Mouse (Mus musculus) neutrophil, adult 5-6 weeks (primary cell): Measurements from ENCODE around the gene Cilp. TPM values are rescaled to one million over a fixed set of nuclear protein-coding genes. Genes with fewer than 3 reads are reported as not detected.
"Not testable (repeated sequence)": the region's sequence is repeated elsewhere in the genome, so short reads cannot be mapped to it uniquely, and the experiment has no call there.

ENCODE experiments used
- ATAC-seq: fragments of 151-379, 151-347 bp; 2 replicates; pipeline ENCODE4 v1.8.0; 2017; ENCODE audit warnings: mild to moderate bottlenecking, moderate TSS enrichment; ENCODE audit not compliant: insufficient number of reproducible peaks, poor library complexity, low FRiP score, severe bottlenecking; ENCODE audit errors: extremely low read depth
- total RNA-seq: library from RNA; stranded (forward); fragments of 200-1000 nt; gene quantifications from 2 replicates; pipeline ENCODE4 v1.2.3, GENCODE M21; 2017

The Cilp gene
- total RNA-seq, 1 experiment from 2014 or later: not detected

DNA sequence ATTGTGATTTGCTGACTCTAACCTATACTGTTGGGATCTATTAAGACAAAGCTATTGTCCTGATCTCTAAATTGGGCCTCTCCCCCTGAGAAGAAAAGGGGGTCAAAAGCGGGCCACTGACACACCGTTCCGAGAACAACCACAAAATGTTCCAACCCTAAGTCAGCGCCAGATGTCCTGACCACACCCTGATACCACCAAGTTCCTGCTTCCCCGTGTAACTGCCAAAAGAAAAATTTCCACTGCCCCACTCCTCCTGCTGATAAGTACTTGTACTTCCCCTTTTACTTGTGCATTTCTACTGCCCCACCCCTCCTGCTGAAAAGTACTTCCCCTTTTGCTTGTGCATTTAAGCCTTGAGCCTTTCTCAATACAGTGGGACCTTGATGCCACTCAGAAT, 23.3 kb downstream of the Cilp start:
- ATAC-seq: not testable (repeated sequence)

DNA sequence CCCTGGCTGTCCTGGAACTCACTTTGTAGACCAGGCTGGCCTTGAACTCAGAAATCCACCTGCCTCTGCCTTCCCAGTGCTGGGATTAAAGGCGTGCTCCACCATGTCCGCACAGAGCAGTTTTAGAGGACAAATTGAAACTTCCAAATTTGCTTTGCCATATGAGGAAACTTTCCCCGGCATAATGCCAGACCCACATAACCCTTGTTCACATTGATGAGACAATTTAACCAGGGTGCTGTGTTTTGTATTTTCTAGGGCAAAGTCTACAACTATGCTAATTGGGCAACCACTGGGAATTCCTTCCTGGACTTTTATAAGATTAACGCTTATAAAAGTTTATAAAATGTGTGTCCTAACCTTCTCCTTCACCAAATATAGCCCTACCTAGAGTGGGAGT, 25.0 kb downstream of the Cilp start:
- ATAC-seq: no peak

DNA sequence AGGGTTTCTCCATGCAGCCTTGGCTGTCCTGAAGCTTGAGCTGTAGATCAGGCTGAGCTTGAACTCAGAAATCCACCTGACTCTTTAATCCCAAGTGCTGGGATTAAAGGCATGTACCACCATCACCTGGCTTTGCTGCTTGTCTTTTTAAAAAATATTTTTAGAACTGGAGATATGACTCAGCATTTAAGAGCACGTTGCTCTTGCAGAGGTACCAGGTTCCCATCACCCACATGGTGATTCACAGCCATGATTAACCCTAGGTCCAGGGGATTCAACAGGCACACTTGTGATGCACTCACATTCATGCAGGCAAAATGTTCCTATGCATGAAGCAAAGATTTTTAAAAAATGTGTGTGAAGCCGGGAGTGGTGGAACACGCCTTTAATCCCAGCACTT, 27.4 kb downstream of the Cilp start:
- ATAC-seq: no peak

DNA sequence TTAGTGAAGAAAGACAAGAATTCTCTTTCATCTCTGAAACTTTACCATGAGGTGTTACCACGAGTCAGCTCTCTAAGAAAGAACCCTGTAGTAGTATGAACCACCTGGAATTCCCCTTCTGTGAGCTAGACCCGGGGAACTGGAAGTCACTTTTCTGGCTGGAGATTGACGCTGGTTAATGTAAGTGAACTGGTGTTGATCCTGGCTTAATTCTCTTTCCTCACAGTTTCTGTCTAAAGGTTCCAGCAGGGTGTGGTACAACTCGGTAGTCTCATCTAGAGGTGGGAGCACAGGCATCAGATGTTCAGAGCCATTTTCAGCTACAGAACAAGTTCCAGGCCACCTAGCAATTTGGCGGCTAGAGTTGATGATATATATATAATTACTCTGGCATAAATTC, 28.1 kb downstream of the Cilp start:
- ATAC-seq: no peak

DNA sequence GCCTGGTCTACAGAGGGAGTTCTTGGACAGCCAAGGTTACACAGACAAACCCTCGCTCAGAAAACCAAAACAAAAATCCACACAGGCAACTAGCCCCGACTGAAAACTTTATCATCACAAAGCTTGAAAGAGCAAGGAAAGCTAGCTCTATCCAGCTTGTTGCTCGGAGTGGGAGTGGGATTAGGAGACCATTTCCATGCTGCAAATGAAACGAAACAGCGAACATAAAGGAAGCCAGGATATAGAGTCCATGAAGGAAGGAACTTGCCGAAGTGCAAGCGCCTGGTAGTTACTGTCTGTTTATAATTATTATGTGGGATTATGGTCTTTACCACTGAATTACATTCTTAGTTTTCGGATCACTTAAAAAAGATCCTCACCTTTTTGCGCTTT, 28.6 kb downstream of the Cilp start:
- ATAC-seq: no peak

DNA sequence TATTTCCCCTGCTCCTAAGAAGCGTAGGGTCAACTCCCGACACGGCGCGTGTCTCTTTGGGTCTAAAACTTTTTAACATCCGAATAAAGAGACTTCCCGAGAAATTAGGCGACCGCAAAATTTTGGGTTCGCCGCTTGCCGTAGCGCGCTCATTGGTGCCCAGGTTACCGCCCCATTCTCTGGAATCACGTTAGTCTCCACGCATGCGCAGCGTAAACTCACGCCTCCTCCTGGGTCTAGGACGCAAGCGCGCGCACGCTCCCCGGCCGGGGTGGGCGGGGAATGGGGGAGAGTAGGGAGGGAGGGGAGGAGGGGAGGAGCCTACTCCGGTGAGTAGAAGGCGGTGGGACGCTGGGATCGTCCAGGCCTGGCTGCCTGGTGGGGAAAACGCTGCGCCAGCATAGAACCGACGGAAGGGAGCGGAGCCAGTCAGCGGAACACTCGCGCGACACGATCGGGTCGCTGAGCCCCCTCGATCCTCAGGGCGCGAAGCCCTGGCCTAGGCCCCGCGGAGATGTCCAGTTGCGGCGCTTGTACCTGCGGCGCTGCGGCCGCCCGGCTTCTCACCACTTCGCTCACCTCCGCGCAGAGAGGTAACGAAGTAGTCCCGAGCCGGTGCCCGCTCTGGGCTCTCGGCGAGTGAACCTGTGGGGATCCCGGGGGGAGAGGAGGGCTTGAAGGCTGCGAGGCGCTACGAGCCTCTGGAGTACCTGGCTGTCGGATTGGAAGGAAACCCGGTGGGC, 29.2 kb downstream of the Cilp start, which contains the start of gene Clpx:
Clpx (plus strand) TSS at position 288 of the 743 bp plus-strand sequence.
- peak; percentile 93 for ATAC-seq

DNA sequence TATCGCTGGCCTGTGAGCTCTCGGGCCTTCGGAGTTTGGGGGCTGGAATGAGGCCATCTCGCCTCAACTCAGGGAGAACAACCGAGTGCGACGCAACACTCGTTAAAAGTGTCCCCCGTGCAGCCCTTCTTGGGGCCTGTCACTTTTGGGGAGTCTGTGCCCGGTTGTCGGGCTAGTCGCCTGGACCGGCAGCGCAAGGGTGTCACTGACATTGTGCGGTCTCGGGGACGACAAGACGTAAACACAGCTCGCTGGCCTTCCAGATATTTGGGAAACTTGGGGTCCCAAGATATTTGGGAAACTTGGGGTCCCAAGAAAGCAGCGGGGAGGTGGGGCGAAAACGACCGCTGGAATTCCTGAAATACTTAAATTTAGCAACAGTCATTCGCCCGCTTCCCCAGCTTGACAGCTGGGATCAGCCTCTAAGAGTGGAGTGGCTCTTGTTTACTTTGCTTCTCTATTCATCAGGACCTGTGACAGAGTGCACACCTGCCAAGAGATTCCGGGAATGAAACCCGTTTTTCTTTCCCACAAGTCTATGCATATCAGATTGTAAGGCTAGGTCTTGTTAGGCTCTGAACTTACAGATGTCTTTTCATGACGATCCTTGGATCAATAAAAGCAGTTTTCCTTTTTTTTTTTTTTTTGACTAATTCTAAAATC, 29.9 kb downstream of the Cilp start:
- no peak for ATAC-seq

DNA sequence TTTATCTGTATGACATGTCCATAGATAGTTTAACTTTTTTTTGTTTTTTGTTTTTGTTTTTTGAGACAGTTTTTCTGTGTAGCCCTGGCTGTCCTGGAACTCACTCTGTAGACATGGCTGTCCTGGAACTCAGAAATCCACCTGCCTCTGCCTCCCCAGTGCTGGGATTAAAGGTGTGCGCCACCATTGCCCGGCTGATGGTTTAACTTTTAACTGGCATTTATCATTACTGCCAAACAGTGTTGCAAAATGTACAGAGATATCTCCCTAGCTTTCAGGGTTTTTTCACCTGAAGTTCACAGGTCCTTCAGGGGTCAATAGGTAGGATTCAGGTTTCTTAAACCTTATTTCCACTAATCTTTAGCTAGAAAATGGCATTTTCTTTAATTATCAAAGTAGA, 32.1 kb downstream of the Cilp start:
- no peak for ATAC-seq

DNA sequence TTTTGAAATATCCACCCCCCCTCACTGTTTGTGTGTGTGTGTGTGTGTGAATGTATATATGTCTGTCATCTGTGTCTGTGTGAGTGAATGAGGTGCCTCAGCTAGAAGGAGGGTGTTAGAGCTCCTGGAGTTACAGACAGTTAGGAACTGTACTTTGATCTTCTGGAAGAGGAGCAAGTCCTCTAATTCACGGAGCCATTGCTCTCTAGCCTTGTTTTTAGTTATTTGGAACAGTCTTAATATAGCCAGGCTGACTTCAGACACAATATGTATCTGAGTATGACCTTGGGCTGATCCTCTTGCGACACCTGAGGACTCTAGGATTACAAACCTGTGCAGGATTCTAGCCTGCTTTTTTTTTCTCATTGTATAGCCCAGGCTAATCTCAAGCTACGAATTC, 33.8 kb downstream of the Cilp start:
- ATAC-seq: no peak

DNA sequence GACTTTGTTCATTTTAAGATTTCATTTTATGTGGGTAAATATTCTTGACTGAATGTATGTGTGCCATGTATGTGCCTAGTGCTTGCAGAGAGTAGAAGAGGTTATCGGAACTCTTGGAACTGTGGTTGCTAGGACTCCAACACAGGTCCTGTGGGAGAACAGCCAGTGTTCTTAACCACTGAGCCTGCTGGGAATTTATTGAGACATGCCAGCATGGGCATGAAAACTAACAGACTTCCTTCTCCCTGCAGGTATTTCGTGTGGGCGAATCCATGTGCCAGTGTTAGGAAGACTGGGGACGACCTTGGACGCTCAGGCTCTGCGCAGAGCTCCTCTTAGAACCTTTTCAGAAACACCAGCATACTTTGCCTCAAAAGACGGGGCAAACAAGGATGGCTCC, 34.7 kb downstream of the Cilp start:
- no peak for ATAC-seq

DNA sequence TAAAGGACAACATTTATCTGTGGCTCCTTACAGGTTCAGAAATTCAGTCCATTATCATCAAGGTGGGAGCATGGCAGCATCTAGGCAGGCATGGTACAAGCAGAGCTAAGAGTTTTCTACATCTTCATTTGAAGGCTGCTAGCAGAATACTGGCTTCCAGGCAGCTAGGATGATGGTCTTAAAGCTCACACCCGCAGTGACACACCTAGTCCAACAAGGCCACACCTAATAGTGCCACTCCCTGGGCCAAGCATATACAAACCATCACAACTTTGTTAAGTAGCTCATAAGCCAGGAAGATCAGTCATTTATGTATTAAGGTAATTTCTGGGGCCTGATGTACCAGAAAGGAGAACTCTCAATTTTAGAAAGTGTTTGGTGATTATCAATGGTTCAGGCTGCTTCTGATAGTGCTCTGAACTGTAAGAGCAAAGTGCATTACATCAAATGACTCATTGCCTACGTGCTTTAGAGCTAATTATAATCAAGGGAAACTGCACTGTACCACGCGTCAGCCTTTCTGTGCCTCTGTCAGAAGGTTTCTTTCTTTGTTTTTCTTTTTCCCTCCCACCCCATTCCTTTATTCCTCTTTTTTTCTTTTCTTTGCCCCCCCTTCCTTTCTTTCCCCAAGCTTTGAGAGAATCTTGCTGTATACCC, 37.5 kb downstream of the Cilp start:
- ATAC-seq: no peak

DNA sequence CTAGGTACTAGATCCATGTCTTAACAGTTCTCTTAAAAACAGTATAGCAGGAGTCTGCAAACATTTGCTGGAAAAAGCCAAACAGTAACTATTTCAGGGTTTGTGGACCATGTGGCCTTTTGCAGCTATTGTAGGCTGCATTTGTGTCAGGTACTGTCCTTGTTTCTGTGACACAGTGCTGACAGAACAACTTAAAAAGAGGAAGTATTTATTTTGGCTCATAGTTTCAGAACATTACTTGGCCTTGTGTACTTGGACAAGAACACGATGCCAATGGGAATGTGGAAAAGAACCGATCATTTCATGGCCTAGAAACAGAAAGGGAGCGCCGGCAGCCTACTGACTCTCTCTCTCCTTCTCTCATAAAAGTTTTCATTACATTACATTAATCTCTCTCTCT, 38.6 kb downstream of the Cilp start:
- ATAC-seq: no peak

DNA sequence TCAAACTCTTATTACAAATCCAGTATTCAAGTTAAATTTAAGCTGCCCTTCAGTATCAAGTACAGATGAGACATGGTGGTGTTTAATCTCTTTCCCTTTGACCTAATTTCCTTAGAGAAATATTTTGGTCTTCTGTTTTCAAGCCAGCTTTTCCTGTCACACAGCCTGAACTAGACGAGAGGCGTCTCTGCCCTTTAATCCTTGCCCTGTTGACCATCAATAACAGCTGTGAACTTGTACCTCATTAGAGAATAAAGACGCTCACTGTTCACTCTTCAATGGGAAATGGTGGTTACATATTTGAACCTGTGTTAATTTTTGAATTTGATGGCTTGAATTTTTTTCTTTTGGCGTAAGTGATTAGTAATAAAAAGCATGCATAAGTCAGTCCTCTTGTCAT, 39.3 kb downstream of the Cilp start:
- no peak for ATAC-seq

DNA sequence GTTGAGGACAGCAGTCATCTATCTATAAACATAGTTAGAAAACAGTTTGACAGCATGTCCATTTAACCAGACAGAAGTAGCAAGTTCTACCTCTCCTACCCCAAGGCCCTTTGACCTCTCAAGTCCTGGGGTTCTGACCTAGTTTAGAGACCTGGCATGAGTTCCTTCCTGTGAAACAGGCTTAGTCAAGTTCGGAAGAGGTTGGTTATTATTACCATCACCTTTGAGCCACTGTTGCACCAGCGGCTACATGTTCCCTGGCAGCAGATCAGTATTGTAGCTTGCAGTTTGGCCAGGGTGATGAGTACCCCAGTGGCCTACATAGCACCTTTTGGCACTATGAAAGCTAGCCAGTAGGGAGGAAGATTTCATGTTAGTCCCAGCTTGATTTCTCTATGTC, 41.7 kb downstream of the Cilp start:
- no peak for ATAC-seq

DNA sequence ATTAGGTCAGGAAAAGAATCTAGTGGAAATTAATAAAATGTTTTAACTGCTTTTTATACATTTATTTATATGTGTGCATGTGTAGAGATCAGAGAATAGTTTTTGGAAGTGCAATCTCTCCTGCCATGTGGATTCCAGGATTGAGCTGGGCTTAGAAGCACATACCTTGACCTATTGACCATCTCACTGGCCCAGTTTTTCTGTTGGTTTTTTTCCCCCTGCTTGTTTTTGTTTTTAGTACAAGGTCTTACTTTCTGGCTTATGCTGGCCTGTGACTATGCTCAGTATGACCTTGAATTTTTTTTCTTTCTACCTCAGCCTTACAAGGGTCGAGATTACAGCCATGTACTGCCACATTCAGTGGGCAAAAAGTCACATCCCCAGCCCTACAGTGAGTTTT, 43.0 kb downstream of the Cilp start:
- no peak for ATAC-seq

DNA sequence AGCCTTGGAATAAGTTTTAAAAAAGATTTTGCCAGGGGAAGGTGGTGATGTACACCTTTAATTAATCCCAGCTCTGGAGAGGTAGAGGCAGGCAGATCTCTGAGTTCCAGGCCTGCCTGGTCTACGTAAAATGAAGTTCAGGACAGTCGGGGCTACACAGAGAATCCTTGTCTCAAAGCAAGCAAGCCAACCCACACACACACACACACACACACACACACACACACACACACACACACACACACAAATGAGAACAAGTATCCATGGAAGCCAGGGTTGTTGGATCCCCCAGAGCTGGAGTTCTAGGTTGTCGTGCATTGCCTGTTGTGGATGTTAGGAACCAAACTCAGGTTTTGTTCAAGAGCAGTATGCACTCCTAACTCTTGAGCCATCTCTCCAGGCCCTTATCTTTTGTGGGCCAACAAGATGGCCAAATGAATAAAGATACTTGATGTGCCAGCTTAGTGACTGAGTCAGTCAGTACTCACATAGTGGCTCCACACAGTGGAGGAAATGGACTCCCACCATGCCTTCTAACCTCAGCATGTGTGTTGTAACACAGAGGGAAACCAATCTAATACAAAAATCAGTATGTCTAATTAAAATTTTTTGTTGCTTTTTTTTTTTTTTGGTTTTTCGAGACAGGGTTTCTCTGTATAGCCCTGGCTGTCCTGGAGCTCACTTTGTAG, 47.8 kb downstream of the Cilp start:
- peak; percentile 13; the same call in 1 of the 2 replicates for ATAC-seq

DNA sequence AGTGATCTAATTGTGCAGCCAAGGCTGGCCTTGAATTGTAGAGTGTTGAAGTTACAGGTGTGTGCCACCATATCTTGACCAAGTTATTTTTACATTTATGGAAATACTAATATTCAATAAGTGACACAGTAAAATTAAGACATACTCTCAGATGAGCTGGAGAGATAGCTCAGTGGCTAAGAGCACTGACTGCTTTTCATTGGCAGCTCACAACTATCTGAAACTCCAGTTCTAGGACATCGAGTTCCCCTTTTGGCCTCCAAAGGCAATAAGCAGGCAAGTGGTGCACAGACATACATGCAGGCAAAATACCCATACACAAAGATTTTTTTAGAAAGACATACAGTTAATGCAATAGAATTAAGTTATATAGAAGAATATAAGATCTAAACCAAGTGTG, 48.9 kb downstream of the Cilp start:
- no peak for ATAC-seq

DNA sequence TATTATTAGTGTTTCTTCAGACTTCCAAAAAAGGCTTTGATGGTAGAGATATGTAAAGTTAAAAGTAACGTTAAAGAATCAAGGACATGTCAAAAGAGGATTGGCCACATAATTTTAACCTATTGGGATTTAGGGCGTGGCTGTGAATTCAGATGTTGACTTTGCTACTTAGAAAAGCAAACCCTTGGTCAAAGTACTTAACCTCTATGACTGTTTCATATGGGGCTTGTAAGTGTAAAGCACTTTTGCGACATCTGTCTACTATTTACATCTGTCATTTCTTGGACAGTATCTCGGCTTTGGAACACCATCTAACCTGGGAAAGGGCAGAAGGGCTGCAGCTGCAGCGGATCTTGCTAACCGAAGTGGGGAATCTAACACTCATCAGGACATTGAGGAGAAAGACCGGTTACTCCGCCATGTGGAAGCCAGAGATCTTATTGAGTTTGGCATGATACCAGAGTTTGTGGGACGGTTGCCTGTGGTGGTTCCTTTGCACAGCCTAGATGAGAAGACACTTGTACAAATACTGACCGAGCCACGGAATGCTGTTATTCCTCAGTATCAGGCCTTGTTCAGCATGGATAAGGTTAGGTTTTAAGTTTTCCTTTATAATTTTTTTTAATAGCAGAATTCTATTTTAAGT, 57.4 kb downstream of the Cilp start:
- no peak for ATAC-seq

DNA sequence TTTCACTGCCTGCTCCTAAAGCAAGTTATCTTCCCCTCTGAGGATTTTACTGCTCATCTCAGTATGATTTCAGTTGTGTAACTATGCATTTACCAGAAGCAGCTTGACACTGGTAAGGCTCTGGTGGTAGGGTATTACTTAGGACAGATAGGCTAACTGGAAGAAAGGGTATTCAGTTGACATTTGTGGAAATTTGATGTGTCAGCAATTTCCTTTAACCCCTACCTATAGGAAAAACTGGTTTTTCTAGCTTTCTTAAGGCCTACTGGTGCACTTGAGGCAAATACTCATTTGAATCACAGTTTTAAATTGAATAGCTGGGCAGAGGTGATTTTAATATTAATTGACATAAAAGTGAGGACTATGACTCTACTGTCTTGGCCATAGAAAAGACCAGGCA, 61.0 kb downstream of the Cilp start:
- ATAC-seq: no peak
